Mouse (Mus musculus): ENCODE results near the gene Tekt2.

- TF ChIP-seq GATA1 (IDR thresholded peaks at IDR 0.05; ENCODE audit: low read length): no peak
- no peak for TF ChIP-seq TAL1 (IDR thresholded peaks at IDR 0.05; ENCODE audit: low read length)
These were observed 6.3 kb upstream of the Tekt2 start for GRCm38 (mm10) chr4:126331751-126332150.

All from erythroblast, embryonic 14.5 days (primary cell).